Mouse (Mus musculus) bone marrow macrophage, adult 2 months (primary cell): ENCODE data around the gene Gm21083. TPM values are rescaled to one million over a fixed set of nuclear protein-coding genes. Genes with fewer than 3 reads are reported as not detected.
"Not testable (repeated sequence)": the region's sequence is repeated elsewhere in the genome, so short reads cannot be mapped to it uniquely, and the experiment has no call there.

Experiments
- H3K27ac ChIP-seq: 2 replicates; pipeline ENCODE4 v1.5.1; 2012; ENCODE audit warnings: low read depth, low read length; ENCODE audit not compliant: insufficient read depth
- H3K4me1 ChIP-seq: 2 replicates; pipeline ENCODE4 v1.6.1; 2012; ENCODE audit warnings: low read length; ENCODE audit not compliant: control insufficient read depth, insufficient read depth
- H3K4me3 ChIP-seq: 2 replicates; pipeline ENCODE4 v1.5.1; 2012; ENCODE audit warnings: mild to moderate bottlenecking, low read length, moderate library complexity; ENCODE audit not compliant: insufficient read depth
- polyA plus RNA-seq: library from polyadenylated mRNA; stranded (reverse); fragments of >200 nt; gene quantifications from 2 replicates; pipeline ENCODE4 v1.2.4, GENCODE M21; 2012; ENCODE audit not compliant: missing spikeins, insufficient read depth, insufficient read length

Gene Gm21083
- polyA plus RNA-seq, 1 experiment: not detected

DNA sequence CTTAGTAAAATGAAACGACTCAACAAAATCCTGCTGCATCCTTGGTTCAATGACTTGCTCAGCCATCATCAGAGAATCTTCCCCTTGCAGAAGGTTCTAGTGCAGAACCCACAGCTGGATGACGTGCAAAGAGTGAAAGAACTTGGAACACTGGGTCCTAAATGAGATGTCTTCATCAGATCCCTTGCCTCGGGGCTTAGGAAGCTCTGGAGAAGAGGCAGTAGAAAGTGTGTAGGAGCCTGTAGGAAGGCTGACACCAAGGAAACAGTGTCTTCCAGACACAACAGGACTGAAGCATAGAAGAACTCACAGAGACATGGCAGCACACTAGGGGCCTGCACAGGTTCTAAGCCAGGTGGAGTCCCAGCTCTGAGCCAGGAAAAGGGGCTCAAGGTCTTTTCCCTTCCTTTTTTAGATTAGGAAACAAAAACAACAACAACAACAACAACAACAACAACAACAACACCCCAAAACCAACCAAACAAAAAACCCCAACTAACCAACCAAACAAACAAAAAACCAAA, 25.4 kb downstream of the Gm21083 start:
- not testable (repeated sequence) for H3K4me3 ChIP-seq, H3K4me1 ChIP-seq, H3K27ac ChIP-seq

DNA sequence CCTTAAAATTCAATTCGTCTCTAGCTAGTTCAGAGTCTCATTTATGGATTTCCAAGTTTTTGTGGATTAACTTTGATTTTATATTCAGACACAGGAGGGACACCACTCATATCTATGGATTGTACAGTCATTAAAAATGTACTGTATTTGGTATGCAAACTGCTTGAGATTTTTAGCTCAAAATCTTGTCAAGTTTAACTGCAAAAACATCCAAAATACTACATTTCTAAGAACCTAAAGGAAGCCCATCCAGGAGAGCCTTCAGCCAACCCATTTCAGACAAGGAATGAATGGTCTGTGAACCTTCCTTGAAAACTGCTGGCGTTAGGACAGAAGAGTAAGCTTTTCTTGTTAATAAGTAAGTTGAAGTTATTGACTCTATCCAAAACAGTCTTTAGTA, 25.9 kb downstream of the Gm21083 start:
- not testable (repeated sequence) for H3K27ac ChIP-seq, H3K4me1 ChIP-seq, H3K4me3 ChIP-seq

DNA sequence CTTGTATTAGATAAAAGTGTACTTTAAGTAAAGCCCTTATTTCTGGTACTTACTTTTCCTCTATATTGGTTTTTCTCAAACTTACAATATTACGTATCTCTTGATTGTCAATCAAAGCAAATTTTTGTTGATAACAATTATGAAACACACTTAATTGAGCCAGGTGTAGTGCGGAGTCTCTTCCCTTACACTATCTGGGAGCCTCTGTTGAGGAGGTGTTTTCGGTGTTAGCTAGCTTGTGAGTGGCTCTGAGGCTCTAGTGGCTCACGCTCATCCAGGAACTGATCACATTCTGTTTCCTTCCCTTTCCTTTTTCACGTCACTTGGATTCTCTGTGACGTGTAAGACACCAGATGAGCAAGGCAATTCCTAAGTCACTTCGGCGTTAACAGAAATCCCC, 26.5 kb downstream of the Gm21083 start:
- H3K27ac ChIP-seq, H3K4me3 ChIP-seq, H3K4me1 ChIP-seq: not testable (repeated sequence)

DNA sequence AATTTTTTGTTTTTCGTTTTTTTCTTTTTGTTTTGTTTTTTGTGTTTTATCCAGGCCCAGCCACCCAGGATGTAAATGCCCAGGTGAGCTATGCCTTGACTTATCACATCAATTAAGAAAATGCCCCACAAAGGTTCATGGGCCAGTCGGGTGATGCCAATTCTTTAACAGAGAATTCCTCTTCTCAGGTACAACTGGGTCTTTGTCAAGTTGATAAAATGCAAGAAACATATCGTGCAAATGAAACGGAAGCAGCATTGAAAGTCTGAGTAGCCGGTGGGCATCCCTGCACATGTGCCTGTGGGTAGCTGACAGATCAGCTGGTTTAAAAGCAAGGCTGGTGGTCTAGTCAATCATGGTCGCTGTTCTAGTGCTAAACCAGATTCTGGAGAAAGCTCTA, 29.5 kb downstream of the Gm21083 start:
- H3K4me1 ChIP-seq, H3K27ac ChIP-seq, H3K4me3 ChIP-seq: not testable (repeated sequence)

DNA sequence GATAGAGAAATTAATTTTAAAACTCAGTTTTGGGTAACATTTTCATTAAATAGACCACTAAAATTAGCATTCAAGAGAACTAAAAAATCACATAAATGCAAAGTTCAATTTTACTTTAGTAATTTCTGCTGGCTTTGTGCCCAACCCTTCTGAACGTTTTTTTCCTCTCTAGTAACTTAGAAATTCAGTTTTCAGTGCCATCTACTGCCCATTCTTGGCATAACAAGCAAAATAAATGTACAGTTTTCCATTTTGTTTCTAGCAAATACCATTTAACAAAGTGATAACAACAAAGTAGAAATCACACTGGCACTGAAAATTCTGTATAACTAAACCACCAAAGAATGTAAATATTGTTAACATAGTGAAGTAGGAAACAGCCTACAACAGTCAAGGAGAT, 33.6 kb downstream of the Gm21083 start:
- not testable (repeated sequence) for H3K4me1 ChIP-seq, H3K4me3 ChIP-seq, H3K27ac ChIP-seq

DNA sequence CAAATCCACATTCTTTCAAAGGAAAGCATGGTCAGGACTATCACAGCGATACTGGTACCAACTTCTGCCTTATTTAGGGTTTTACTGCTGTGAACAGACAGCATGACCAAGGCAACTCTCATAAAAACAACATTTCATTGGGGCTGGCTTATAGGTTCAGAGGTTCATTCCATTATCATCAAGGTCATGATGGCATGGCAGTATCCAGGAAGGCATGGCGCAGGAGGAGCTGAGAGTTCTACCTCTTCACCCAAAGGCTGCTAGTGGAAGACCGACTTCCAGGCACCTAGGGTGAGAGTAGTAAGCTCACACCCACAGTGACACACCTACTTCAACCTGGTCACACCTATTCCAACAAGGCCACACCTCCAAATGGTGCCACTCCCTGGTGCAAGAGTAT, 39.1 kb downstream of the Gm21083 start:
- not testable (repeated sequence) for H3K4me1 ChIP-seq, H3K4me3 ChIP-seq

DNA sequence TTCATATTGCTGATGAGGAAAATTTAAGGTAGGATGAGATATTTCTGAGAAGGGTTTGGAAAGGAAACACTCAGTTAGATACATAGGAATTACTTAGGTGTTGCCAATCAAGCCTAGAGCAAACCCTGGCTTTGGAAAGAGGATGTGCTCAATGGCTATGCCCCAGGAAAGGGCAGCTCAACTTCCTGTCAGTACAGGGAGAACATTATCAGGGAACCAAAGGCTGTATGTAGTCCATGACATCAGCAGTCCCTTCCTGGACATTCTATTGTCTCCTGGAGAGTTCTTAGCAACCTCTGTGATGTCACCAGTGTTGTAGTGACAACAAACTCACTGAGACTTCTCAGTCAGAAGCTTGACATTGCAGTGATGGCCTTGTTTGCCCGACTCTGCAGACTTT, 41.6 kb downstream of the Gm21083 start, which contains the start of gene Speer4d:
Gene Speer4d, plus strand, starts transcription at position 301 of the 400 bp plus-strand sequence.
- not testable (repeated sequence) for H3K4me1 ChIP-seq

More for the DNA sequence above, 39.1 kb downstream of the Gm21083 start:
- H3K27ac ChIP-seq: not testable (repeated sequence)

DNA sequence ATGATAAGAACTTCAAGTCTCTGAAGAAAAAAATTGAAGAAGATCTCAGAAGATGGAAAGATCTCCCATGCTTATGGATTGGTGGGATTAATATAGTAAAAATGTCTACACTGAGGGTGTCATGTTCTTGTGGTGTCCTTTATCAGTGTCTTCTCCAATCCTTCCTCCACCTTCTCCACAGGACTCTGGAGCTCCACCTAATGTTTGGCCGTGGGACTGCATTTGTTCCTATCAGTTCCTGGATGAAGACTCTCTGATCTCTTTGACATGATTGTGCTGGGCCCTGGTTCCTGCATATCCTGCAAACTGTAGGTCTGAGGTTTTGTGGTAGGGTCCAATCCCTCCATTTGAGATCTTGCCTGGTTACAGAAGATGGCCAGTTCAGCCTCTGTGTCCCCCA, 51.0 kb downstream of the Gm21083 start:
- H3K4me1 ChIP-seq, H3K4me3 ChIP-seq, H3K27ac ChIP-seq: not testable (repeated sequence)

More for the DNA sequence above, 41.6 kb downstream of the Gm21083 start, which contains the start of gene Speer4d:
- not testable (repeated sequence) for H3K27ac ChIP-seq, H3K4me3 ChIP-seq

DNA sequence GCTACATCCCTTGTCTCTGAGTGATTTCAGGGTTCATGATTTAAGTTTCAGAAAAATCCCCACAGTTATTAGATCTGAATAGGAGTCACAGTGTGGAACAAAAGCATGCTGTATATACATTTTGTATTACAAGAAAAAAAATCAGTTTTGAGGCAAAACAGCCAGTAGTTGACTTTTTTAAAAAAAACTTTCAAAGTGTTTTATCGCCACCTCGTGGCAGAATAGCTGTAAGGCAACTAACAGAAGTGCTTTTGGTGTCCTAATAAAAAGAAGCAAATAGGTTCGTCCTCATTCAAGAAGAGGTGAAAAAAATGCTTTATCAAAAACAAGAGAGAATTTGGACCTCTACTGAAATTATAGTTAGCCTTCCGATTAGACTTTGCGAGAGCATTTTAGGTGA, 52.9 kb downstream of the Gm21083 start:
- H3K4me3 ChIP-seq, H3K4me1 ChIP-seq, H3K27ac ChIP-seq: not testable (repeated sequence)

Other genes starting within 250 kb of the Gm21083 start
- gene Gm21149, start 100.8 kb upstream of the Gm21083 start, polyA plus RNA-seq: not detected in 2 replicates
- not detected in 2 replicates for gene Gm21190, start 48.1 kb upstream of the Gm21083 start, polyA plus RNA-seq
- gene Speer4d, start 41.7 kb downstream of the Gm21083 start, polyA plus RNA-seq: not detected in 2 replicates
- gene 4930572O03Rik, start 79.7 kb downstream of the Gm21083 start, polyA plus RNA-seq: not detected in 2 replicates
- not detected in 2 replicates for gene Speer4c, start 136.9 kb downstream of the Gm21083 start, polyA plus RNA-seq